Mouse (Mus musculus): ENCODE data around the gene Adamts2. TPM values are rescaled to one million over a fixed set of nuclear protein-coding genes. Genes with fewer than 3 reads are reported as not detected.

Adamts2 gene
- total RNA-seq, 1 experiment from 2014 or later = 0.12 TPM

DNA sequence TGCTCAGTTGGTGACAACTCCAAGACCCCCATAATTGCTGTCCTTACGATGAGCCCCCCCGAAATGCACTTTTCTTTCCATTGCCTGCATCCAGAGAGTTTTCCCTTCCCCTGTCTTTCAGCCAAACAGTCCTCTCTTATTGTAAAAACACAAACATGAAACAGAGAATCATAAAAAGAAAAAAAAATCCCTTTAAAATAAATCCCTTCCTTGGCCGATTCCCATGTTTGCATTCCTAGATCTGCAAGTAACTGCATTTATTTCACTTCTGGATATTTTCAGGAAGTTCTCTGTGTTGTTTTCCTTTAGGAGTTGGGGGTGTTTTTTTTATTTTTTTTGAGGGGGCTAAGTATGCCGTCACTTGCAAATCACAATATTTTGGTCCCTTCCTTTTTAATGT is 19.0 kb downstream of the Adamts2 start:
- ATAC-seq (ENCODE audit: extremely low read depth, insufficient number of reproducible peaks, low FRiP score, poor library complexity, severe bottlenecking) = no peak

GRCm38 (mm10) chr11:50621364-50621763 is 19.5 kb downstream of the Adamts2 start:
- no peak for ATAC-seq (ENCODE audit: extremely low read depth, insufficient number of reproducible peaks, low FRiP score, poor library complexity, severe bottlenecking)

DNA sequence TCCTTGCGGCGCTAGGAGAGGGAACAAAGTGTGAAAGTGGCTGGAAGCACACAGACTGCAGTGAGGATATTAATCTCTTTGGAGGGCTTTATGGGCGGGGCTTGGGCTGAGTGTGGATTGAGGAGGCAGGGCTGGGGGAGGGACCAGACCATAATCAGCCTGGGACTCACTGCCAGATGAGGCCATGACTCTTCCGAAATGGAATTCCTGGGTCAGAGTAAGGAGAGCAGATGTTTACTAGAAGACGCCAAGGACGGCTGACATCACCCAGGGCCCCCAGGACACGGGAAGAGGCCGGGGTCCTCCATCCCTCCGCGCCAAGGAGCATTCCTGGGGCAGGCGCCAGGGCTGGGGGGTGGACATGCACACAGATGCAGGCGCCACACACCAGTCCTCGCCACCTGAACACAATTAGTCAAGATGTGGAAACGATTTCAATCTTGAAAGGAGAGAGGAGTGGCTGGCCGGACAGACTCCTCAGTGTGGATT is 20.4 kb downstream of the Adamts2 start:
- ATAC-seq (ENCODE audit: extremely low read depth, insufficient number of reproducible peaks, low FRiP score, poor library complexity, severe bottlenecking) = no peak

DNA sequence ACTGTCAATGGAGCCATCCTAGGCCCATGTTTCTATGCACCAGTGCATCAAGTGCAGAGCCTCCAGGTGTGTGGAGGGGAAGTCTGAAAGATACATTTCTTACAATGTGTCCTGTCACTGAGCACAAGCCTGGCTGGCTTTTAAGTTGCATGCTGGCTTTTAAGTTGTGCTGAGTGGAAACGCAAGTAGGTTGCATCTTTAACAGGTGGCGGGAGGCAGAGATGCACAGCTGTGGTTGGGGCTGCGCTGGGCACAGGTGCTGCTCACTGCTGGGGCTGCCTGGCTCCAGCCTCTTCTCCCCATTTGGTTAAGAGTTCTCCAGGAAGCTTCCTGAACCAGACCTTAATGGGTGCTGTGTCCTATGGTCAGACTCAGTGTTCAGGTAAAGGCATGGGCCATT is 21.9 kb downstream of the Adamts2 start:
- no peak for ATAC-seq (ENCODE audit: extremely low read depth, insufficient number of reproducible peaks, low FRiP score, poor library complexity, severe bottlenecking)

GRCm38 (mm10) chr11:50624239-50624638 is 22.4 kb downstream of the Adamts2 start:
- no peak for ATAC-seq (ENCODE audit: extremely low read depth, insufficient number of reproducible peaks, low FRiP score, poor library complexity, severe bottlenecking)

- no peak for ATAC-seq (ENCODE audit: extremely low read depth, insufficient number of reproducible peaks, low FRiP score, poor library complexity, severe bottlenecking)
These were observed 22.8 kb downstream of the Adamts2 start for GRCm38 (mm10) chr11:50624720-50625119.

GRCm38 (mm10) chr11:50628915-50629314 is 27.0 kb downstream of the Adamts2 start:
- no peak for ATAC-seq (ENCODE audit: extremely low read depth, insufficient number of reproducible peaks, low FRiP score, poor library complexity, severe bottlenecking)

DNA sequence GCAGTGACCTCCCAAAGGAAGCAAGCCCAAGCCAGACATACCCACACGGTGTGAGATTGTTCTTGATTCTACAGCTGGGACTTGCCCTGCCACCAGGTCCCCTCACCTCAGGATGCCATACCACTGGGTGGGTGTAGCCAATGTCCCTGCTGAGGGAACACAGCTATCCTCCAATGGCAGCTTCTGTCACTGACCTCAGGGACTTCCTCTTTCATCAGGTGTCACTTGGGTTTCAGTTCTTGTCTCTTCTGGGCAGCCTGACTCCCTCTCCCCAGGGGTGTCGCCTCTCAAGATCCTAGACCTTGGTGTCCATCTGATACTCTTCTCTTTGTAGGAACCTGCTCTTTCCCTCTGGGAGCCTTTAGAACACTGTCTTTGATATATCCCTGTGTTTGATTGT is 28.6 kb downstream of the Adamts2 start:
- ATAC-seq (ENCODE audit: extremely low read depth, insufficient number of reproducible peaks, low FRiP score, poor library complexity, severe bottlenecking) = no peak

DNA sequence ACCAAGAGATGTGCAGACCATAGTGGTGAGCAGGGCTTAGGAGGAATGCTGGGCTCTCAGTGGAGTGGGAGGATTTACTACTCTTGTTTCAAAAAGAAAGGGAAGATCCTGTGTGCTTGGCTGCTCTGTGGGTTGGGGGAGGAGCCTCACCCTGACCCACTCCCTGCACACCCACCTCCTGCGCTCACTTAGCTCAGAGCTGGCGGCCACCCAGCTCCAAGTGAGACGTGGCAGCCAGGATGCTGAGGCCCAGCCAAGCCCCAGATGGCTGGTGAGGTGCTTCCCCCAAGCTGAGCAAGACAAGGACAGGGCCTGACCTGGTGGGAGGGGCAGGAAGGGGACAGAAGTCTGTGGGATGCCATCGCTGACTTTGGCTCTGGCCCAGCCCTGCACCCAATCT is 30.4 kb downstream of the Adamts2 start:
- ATAC-seq (ENCODE audit: extremely low read depth, insufficient number of reproducible peaks, low FRiP score, poor library complexity, severe bottlenecking) = no peak

GRCm38 (mm10) chr11:50635051-50635590 is 33.2 kb downstream of the Adamts2 start:
- no peak for ATAC-seq (ENCODE audit: extremely low read depth, insufficient number of reproducible peaks, low FRiP score, poor library complexity, severe bottlenecking)

DNA sequence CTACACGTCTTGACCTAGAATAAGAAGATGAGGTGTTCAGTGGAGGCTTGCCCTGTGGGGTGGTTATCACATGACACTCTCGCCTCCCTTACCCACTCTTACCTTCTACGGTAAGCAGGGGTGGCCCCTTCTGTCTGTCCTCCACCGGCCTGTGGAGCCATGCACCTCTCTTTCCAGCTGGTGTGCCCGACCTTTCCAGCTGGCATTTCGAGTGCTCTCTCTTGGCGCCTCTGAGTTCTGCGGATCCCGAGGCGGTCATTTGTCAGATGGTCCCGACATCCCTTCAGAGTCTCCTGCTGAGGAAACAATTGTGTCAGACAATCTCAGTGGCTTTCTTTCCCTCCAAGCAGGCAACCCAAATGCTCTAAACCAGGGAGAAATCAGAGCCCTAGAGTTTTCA is 35.1 kb downstream of the Adamts2 start:
- no peak for ATAC-seq (ENCODE audit: extremely low read depth, insufficient number of reproducible peaks, low FRiP score, poor library complexity, severe bottlenecking)

DNA sequence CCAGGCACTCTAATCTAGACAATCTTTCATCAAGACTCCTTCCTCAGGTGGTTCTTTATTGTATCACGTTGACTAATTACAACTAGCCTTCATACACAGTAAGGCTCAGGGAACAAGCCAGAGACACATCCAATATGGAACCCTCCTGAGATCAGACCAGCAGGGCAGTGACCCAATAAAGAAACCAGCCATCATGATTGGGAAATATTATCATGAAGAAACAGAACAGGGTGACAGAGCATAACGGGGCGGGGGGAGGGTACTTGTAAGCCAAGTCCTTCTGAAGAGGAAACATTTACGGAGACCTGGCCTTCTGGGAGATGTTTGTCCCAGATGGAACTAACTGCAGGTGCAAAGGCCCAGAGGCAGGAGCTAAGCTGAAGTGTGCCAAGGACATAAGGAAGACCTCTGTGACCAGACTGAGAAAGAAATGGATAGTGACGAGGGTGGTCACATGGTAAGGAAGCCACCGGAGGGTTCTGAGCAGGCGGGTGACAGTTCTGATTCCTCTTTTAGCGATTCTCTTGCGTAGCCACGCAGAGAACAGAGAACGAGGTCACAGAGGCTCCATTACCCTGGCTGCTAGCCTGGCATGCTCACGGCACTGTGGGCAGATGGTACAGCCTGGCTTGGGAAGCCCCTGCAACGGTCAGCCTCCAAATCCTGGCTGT is 36.4 kb downstream of the Adamts2 start:
- no peak for ATAC-seq (ENCODE audit: extremely low read depth, insufficient number of reproducible peaks, low FRiP score, poor library complexity, severe bottlenecking)

DNA sequence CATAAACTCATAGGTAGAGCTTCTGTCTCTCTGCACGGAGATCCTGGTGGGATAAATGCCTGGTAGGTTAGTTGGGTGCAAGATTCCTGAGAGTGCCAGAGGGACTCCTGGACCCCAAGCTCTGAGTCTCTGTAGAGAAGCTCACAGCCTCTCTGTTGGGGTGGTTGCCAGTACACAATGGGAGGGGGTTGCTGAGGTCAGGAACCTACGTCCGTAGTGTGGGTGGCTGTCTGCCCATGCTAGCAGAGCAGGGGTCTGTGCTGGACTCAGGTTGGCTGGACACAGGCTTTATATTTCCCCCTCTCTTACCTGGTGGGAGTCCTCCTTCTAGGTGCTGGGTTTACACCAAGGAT is 37.0 kb downstream of the Adamts2 start:
- no peak for ATAC-seq (ENCODE audit: extremely low read depth, insufficient number of reproducible peaks, low FRiP score, poor library complexity, severe bottlenecking)

- no peak for ATAC-seq (ENCODE audit: extremely low read depth, insufficient number of reproducible peaks, low FRiP score, poor library complexity, severe bottlenecking)
These were observed 40.7 kb downstream of the Adamts2 start for GRCm38 (mm10) chr11:50642583-50642982.

DNA sequence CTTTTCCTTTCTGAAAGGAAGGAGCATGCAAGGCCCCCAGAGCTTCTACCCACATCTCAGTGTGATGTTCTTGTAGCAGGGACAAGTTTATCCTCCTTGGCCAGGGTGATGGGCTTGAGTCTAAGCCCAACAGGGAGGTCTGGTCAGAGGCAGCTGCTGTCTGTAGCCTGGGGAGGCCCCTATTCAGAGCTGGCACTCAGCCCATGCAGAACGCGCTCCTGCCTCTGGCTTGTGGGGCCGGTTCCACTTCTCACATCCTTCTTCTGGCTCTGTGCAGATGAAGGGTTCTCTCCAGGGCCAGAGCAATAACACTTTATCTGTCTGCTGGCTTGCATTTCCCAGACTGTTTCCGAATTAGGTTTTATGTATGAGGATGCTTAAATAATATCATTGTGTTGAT is 44.3 kb downstream of the Adamts2 start:
- ATAC-seq (ENCODE audit: extremely low read depth, insufficient number of reproducible peaks, low FRiP score, poor library complexity, severe bottlenecking) = no peak

DNA sequence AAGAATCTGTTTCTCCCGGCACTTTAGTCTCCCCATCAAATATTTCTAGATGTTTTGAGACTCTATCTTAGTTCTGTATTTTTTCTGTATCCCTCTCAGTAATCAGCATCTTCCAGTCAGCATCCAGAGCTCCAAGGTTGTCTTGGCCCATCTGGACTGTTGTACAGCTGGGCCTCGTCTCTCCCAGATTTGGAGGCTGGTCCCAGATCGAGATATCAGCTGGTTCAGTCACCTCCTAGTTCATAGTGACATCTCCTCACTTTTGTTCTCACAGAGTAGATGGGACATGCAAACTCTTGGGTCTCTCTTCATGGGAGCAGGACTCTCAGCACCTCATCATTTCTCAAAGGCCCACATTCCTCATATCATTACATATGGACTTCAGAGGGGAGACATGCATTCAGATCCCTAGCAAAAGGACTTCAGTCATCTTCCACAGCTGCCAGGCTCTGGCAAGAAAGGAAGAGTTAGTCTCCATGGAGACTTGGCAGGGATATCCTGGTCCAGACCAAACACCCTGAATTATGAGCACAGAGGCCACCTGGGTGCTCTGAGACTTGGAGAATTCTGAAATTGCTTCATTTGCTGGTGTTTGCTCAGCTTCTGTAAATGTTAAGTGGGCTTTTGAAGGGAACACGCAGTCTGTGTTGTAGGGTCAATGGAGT is 46.4 kb downstream of the Adamts2 start:
- ATAC-seq (ENCODE audit: extremely low read depth, insufficient number of reproducible peaks, low FRiP score, poor library complexity, severe bottlenecking) = no peak

DNA sequence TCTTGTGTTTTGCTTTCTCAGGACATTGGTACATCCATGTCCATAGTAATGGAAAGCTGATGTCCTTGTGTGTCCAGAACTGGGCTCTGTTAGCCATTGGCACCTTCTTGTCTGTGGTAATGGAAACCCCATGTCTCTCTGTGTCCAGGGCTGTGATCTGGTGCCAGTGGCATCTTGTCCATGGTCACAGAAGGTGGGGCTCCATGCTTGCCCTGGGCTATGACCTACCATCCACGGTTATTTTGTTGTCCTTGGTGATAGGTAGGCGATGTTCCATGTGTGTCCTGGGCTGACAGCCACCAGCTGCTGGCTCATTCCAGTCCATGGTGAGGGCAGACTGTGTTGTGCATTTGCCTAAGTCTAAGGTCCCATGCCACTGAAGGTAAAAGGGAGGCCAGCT is 48.2 kb downstream of the Adamts2 start:
- no peak for ATAC-seq (ENCODE audit: extremely low read depth, insufficient number of reproducible peaks, low FRiP score, poor library complexity, severe bottlenecking)

- no peak for ATAC-seq (ENCODE audit: extremely low read depth, insufficient number of reproducible peaks, low FRiP score, poor library complexity, severe bottlenecking)
These were observed 52.0 kb downstream of the Adamts2 start for GRCm38 (mm10) chr11:50653746-50654431.

GRCm38 (mm10) chr11:50658826-50659225 is 56.9 kb downstream of the Adamts2 start:
- ATAC-seq (ENCODE audit: extremely low read depth, insufficient number of reproducible peaks, low FRiP score, poor library complexity, severe bottlenecking) = no peak

DNA sequence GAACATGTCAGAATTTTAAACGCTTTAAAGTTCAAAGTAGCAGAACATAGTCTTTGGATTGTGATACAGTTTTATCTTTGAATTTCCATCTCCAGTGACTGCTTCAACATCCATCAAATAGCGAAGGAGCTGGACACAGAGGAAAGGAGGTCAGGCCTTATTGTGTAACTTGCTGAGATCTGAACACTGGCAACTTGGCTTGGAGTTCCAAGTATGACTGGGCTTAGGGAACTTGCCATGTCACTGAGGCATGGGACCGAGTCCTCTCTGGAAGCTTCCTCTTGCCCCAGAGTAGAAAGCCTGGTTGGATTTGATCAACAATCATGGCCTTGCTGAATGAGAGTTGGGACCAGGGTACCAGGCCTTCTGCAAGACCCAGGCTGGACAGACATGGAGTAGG is 60.3 kb downstream of the Adamts2 start:
- ATAC-seq (ENCODE audit: extremely low read depth, insufficient number of reproducible peaks, low FRiP score, poor library complexity, severe bottlenecking) = no peak

Data from neutrophil, adult 5-6 weeks (primary cell).